Mouse (Mus musculus): Measurements from ENCODE around the gene Klrg1. TPM values are rescaled to one million over a fixed set of nuclear protein-coding genes. Genes with fewer than 3 reads are reported as not detected.

Gene Klrg1
- polyA plus RNA-seq, 1 experiment from 2014 or later, result 0.14 TPM

- 83% methylated on average over 4 of the region's 4 CpGs for WGBS
- ATAC-seq (ENCODE audit: insufficient number of reproducible peaks, low FRiP score, low TSS enrichment, low read depth), result no peak
Observed at GRCm38 (mm10) chr6:122302661-122303060, 20.0 kb upstream of the Klrg1 start.

DNA sequence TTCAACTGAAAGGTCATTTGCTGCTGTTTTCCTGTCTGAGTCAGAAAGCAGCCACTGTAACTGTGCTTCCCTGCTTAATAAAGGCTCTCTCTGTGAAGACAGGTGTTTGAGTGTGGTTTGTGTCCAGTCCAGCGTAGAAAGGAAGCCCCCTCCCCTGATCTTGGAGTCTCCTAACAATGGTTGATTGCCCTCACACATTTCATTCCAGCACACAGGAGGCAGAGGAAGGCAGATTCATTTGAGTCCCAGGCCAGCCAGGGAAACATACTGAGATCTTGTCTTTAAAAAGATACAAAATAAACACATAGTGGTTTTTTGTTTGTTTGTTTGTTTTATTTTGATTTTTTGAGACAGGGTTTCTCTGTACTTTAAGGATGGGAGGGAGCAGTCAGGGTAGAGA, 19.4 kb upstream of the Klrg1 start:
- Histone ChIP-seq H3K27ac (no peak overlapping the region), H3K4me1 (0 out of 2 replicates have a peak, but pooled peaks cover 9% of the 10 kb centered on the region), H3K36me3 (no peaks in the 10 kb centered on the region), H3K9ac (no peak overlapping the region), H3K4me2 (no peak overlapping the region), H3K27me3 (no peaks in the 10 kb centered on the region), H3K9me3 (no peaks in the 10 kb centered on the region), H3K4me3 (no peak overlapping the region)
- 53% methylated on average over 1 of the region's 1 CpGs for WGBS
- no peak for ATAC-seq (ENCODE audit: insufficient number of reproducible peaks, low FRiP score, low TSS enrichment, low read depth)

More at GRCm38 (mm10) chr6:122302661-122303060, 20.0 kb upstream of the Klrg1 start:
- Histone ChIP-seq H3K9me3 (no peaks in the 10 kb centered on the region), H3K36me3 (no peaks in the 10 kb centered on the region), H3K27ac (no peak overlapping the region), H3K27me3 (no peaks in the 10 kb centered on the region), H3K4me3 (no peak overlapping the region), H3K9ac (no peak overlapping the region), H3K4me1 (0 out of 2 replicates have a peak, but pooled peaks cover 8% of the 10 kb centered on the region), H3K4me2 (no peak overlapping the region)

- no peak for ATAC-seq (ENCODE audit: insufficient number of reproducible peaks, low FRiP score, low TSS enrichment, low read depth)
- H3K9me3 ChIP-seq, result no peaks in the 10 kb centered on the region
- no peak overlapping the region for H3K4me3 ChIP-seq
- no peak overlapping the region for H3K27ac ChIP-seq
- no peak overlapping the region for H3K9ac ChIP-seq
- 59% methylated on average over 3 of the region's 3 CpGs for WGBS
- H3K4me1 ChIP-seq, result 0 out of 2 replicates have a peak, but pooled peaks cover 13% of the 10 kb centered on the region
- H3K27me3 ChIP-seq, result no peaks in the 10 kb centered on the region
- no peaks in the 10 kb centered on the region for H3K36me3 ChIP-seq
- H3K4me2 ChIP-seq, result no peak overlapping the region
Observed at GRCm38 (mm10) chr6:122299621-122300133, 17.0 kb upstream of the Klrg1 start.

DNA sequence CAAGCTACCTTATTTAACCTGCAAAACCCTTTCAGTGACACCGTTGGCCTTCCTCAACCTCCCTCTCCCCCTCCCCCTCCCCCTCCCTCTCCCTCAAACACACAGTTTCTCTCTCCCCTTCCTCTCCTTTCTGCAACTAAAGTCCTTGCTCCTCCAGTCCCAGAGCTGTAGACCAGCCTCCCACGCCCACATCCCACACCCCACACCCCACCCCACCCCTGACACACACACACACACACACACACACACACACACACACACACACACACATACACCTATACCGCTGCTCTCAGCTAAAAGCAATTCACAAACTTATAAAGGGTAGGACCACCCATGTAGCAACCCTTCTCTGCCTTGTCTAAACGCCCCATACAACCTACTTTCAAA, 15.5 kb upstream of the Klrg1 start:
- Histone ChIP-seq H3K27me3 (no peaks in the 10 kb centered on the region), H3K36me3 (no peaks in the 10 kb centered on the region), H3K9ac (no peak overlapping the region), H3K4me3 (peak overlapping the region; percentile 49; the same call in 1 of the 2 replicates), H3K4me2 (0 out of 2 replicates have a peak overlapping the region, but pooled peaks have one; percentile 68), H3K9me3 (no peaks in the 10 kb centered on the region), H3K27ac (no peak overlapping the region), H3K4me1 (0 out of 2 replicates have a peak, but pooled peaks cover 10% of the 10 kb centered on the region)
- ATAC-seq (ENCODE audit: insufficient number of reproducible peaks, low FRiP score, low TSS enrichment, low read depth), result no peak
- 27% methylated on average over 4 of the region's 4 CpGs for WGBS

- Histone ChIP-seq H3K9ac (peak overlapping the region; percentile 26), H3K27ac (peak overlapping the region; percentile 48), H3K4me1 (0 out of 2 replicates have a peak, but pooled peaks cover 10% of the 10 kb centered on the region), H3K4me3 (peak overlapping the region; percentile 49), H3K4me2 (peak overlapping the region; percentile 68), H3K27me3 (no peaks in the 10 kb centered on the region), H3K36me3 (no peaks in the 10 kb centered on the region), H3K9me3 (no peaks in the 10 kb centered on the region)
- ATAC-seq (ENCODE audit: insufficient number of reproducible peaks, low FRiP score, low TSS enrichment, low read depth), result no peak
- WGBS, result 4% methylated on average over 25 of the region's 25 CpGs
Observed at GRCm38 (mm10) chr6:122297279-122298222, 14.9 kb upstream of the Klrg1 start.

DNA sequence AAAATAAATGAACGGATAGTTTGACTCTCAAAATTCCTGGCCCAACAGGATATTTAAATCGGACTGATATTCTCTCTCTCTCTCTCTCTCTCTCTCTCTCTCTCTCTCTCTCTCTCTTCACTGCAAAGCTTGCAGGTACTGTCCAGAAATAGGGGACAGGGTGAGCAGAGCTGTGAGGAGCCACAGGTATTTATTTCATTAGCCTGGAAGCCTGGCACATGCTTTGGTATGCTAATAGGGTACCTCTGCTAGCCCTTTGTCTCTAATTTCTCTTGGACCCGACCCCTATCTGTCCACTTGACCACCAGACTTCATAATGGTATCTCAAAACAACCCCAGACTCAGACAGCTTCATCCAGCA, 14.2 kb upstream of the Klrg1 start:
- ATAC-seq (ENCODE audit: insufficient number of reproducible peaks, low FRiP score, low TSS enrichment, low read depth), result no peak
- Histone ChIP-seq H3K36me3 (no peaks in the 10 kb centered on the region), H3K9me3 (no peaks in the 10 kb centered on the region), H3K9ac (0 out of 2 replicates have a peak overlapping the region, but pooled peaks have one; percentile 26), H3K4me1 (0 out of 2 replicates have a peak, but pooled peaks cover 10% of the 10 kb centered on the region), H3K27ac (peak overlapping the region; percentile 48), H3K4me3 (peak overlapping the region; percentile 49), H3K27me3 (no peaks in the 10 kb centered on the region), H3K4me2 (peak overlapping the region; percentile 68)
- 27% methylated on average over 3 of the region's 3 CpGs for WGBS

DNA sequence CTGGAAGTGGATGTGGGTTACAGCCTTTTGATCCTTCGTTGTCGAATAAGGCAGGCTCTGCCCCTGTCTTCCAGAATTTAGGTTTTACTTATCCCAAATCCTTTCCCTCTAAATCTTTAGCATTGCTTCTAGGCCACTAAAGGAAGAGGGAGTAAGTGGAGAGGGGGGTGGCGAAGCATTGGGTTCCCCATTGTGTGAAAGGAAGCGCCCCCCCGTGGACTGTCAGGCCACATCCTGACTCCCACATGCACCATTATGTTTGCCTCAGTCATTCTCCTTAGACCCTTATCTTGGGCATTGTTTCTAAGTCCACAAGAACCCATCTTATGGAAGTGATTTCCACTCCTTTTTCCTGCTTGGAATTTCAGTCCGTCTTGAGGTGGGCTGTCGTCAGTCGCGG, 12.6 kb upstream of the Klrg1 start:
- no peak overlapping the region for H3K27ac ChIP-seq
- no peak for ATAC-seq (ENCODE audit: insufficient number of reproducible peaks, low FRiP score, low TSS enrichment, low read depth)

GRCm38 (mm10) chr6:122294290-122294689, 11.6 kb upstream of the Klrg1 start:
- Histone ChIP-seq H3K27me3 (no peaks in the 10 kb centered on the region), H3K4me3 (no peak overlapping the region), H3K4me1 (peaks cover 13% of the 10 kb centered on the region; the same call in 1 of the 2 replicates), H3K9ac (no peak overlapping the region), H3K4me2 (no peak overlapping the region), H3K27ac (no peak overlapping the region), H3K9me3 (no peaks in the 10 kb centered on the region), H3K36me3 (no peaks in the 10 kb centered on the region)
- 73% methylated on average over 3 of the region's 3 CpGs for WGBS
- ATAC-seq (ENCODE audit: insufficient number of reproducible peaks, low FRiP score, low TSS enrichment, low read depth), result no peak

More for the DNA sequence above, 12.6 kb upstream of the Klrg1 start:
- Histone ChIP-seq H3K9me3 (no peaks in the 10 kb centered on the region), H3K9ac (no peak overlapping the region), H3K27me3 (no peaks in the 10 kb centered on the region), H3K4me2 (no peak overlapping the region), H3K4me1 (peaks cover 11% of the 10 kb centered on the region; the same call in 1 of the 2 replicates), H3K4me3 (no peak overlapping the region), H3K36me3 (no peaks in the 10 kb centered on the region)
- WGBS, result 58% methylated on average over 9 of the region's 9 CpGs

GRCm38 (mm10) chr6:122293796-122294195, 11.1 kb upstream of the Klrg1 start:
- ATAC-seq (ENCODE audit: insufficient number of reproducible peaks, low FRiP score, low TSS enrichment, low read depth), result no peak
- H3K36me3 ChIP-seq, result no peaks in the 10 kb centered on the region
- no peaks in the 10 kb centered on the region for H3K9me3 ChIP-seq
- WGBS, result 81% methylated on average over 9 of the region's 9 CpGs
- no peak overlapping the region for H3K9ac ChIP-seq
- no peak overlapping the region for H3K4me2 ChIP-seq
- H3K27me3 ChIP-seq, result no peaks in the 10 kb centered on the region
- no peak overlapping the region for H3K27ac ChIP-seq
- H3K4me1 ChIP-seq, result peaks cover 13% of the 10 kb centered on the region; the same call in 1 of the 2 replicates
- no peak overlapping the region for H3K4me3 ChIP-seq

- 91% methylated on average over 8 of the region's 8 CpGs for WGBS
- Histone ChIP-seq H3K4me3 (no peak overlapping the region), H3K4me2 (no peak overlapping the region), H3K27me3 (no peaks in the 10 kb centered on the region), H3K27ac (no peak overlapping the region), H3K9ac (no peak overlapping the region), H3K4me1 (peaks cover 12% of the 10 kb centered on the region; the same call in 1 of the 2 replicates), H3K9me3 (no peaks in the 10 kb centered on the region), H3K36me3 (no peaks in the 10 kb centered on the region)
- ATAC-seq (ENCODE audit: insufficient number of reproducible peaks, low FRiP score, low TSS enrichment, low read depth), result no peak
Observed at GRCm38 (mm10) chr6:122293121-122293520, 10.4 kb upstream of the Klrg1 start.

DNA sequence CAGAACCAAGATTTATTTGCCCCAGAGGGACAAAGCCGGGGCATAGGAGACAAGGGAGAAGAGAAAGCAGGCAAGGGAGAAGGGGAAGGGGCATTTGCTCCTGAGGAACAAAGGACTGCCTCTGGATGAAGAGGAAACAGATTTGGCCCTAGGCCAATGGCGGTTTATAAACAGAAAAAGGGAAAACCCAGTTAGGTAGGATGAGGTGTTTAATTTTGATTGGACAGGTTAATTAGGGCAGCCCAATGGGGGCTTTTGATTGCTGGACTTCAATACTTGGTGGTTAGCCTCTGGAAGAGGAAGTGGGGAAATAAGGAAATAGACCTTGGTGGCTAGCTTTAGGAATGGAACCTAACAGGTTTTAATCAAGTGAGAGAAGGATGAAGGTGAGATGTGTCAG, 9.5 kb upstream of the Klrg1 start:
- no peak overlapping the region for H3K4me3 ChIP-seq
- no peak overlapping the region for H3K4me2 ChIP-seq
- 34% methylated on average over 2 of the region's 2 CpGs for WGBS
- no peaks in the 10 kb centered on the region for H3K9me3 ChIP-seq
- H3K27me3 ChIP-seq, result no peaks in the 10 kb centered on the region
- ATAC-seq (ENCODE audit: insufficient number of reproducible peaks, low FRiP score, low TSS enrichment, low read depth), result no peak
- peaks cover 7% of the 10 kb centered on the region; the same call in 1 of the 2 replicates for H3K4me1 ChIP-seq
- H3K36me3 ChIP-seq, result no peaks in the 10 kb centered on the region
- no peak overlapping the region for H3K9ac ChIP-seq
- no peak overlapping the region for H3K27ac ChIP-seq

- Histone ChIP-seq H3K27ac (no peak overlapping the region), H3K4me3 (no peak overlapping the region), H3K27me3 (no peaks in the 10 kb centered on the region), H3K4me1 (peaks cover 3% of the 10 kb centered on the region; the same call in 1 of the 2 replicates), H3K36me3 (no peaks in the 10 kb centered on the region), H3K9ac (no peak overlapping the region), H3K9me3 (no peaks in the 10 kb centered on the region), H3K4me2 (no peak overlapping the region)
- ATAC-seq (ENCODE audit: insufficient number of reproducible peaks, low FRiP score, low TSS enrichment, low read depth), result no peak
- 55% methylated on average over 3 of the region's 3 CpGs for WGBS
Observed at GRCm38 (mm10) chr6:122291735-122292134, 9.1 kb upstream of the Klrg1 start.
